11 mouse cellular contexts compared by ENCODE assay signal in the genomic region with DNA sequence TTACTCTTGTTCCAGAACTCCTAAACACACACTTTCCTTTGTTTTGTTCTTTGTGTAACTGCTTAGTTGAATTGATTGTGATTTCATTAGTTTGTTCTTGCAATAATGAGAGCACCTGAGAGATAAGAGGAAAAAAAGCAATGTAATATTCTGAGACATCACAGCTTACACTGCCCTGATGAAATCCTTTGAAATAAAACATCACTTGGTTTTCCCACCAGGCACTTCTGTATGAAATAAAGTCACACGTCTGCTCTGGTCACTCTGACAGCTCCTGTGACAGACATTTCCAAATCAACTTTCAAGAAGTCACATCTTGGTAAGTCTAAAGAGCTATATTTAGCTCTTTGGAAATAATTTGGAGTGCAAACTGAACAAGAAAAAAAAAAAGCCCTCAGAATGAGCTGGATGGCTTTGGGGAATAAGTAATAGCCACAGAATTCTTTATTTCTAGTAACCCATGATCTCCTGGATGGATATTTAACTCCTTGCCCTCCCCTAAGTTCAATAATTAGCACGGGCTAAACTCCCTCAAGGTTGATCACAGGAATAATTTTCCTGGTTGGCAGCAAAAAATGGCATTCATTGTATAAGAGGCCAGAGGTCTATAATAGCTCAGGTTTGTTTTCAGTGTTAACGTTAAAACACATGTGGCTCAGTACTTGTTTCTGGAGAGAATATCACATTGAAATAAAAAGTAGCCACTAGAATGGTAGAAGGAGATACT.
DNase-seq lines count a peak whose midpoint lies in the region; ATAC-seq and TF ChIP-seq lines count a peak whose summit lies in the region.
"Had no signal": no experiment of that assay in that cellular context is flagged by ENCODE, and none has a peak within 500 bp of the region (broad histone marks: within the 10 kb centered on the region; RNA-seq: fewer than 3 reads in every experiment).

No protein-coding gene starts in this region.

- no peak overlapping the region for H3K9ac ChIP-seq in hindbrain, postnatal 0 days (replicated peaks; ENCODE audit: low read length)
- H3K9ac ChIP-seq in embryonic facial prominence, embryonic 12.5 days, result no peak overlapping the region
- no peak overlapping the region for H3K9ac ChIP-seq in midbrain, embryonic 16.5 days (ENCODE audit: low read depth, low read length)
- H3K9ac ChIP-seq: kidney, embryonic 15.5 days; liver, embryonic 13.5 days had no signal

- H3K4me2 ChIP-seq in hindbrain, postnatal 0 days (ENCODE audit: low read depth, low read length), result no peak overlapping the region
- H3K4me2 ChIP-seq in embryonic facial prominence, embryonic 12.5 days (replicated peaks), result no peak overlapping the region
- no peak overlapping the region for H3K4me2 ChIP-seq in midbrain, embryonic 16.5 days (ENCODE audit: low read length)
- H3K4me2 ChIP-seq: liver, embryonic 13.5 days had no signal

- peak overlapping the region; percentile 87 for H3K27ac ChIP-seq in hindbrain, embryonic 10.5 days
- H3K27ac ChIP-seq in hindbrain, postnatal 0 days, result no peak overlapping the region
- H3K27ac ChIP-seq in embryonic facial prominence, embryonic 12.5 days, result 0 out of 2 replicates have a peak overlapping the region, but pooled peaks have one; percentile 11
- peak overlapping the region; percentile 64; the same call in 1 of the 2 replicates for H3K27ac ChIP-seq in midbrain, embryonic 16.5 days (ENCODE audit: low read length)
- H3K27ac ChIP-seq: liver, embryonic 13.5 days had no signal

- ATAC-seq in hindbrain, postnatal 0 days, result no peak
- ATAC-seq in embryonic facial prominence, embryonic 12.5 days (ENCODE audit: insufficient number of reproducible peaks, insufficient read depth, low FRiP score, low TSS enrichment), result no peak
- peak; percentile 54; the same call in 1 of the 2 replicates for ATAC-seq in midbrain, embryonic 16.5 days

- TF ChIP-seq CTCF in hindbrain, postnatal 0 days (IDR thresholded peaks at IDR 0.05; ENCODE audit: low read depth), result no peak

- no peaks in the 10 kb centered on the region for H3K36me3 ChIP-seq in hindbrain, embryonic 10.5 days
- no peaks in the 10 kb centered on the region for H3K36me3 ChIP-seq in hindbrain, postnatal 0 days (ENCODE audit: insufficient read depth, low read length)
- no peaks in the 10 kb centered on the region for H3K36me3 ChIP-seq in embryonic facial prominence, embryonic 12.5 days
- no peaks in the 10 kb centered on the region for H3K36me3 ChIP-seq in midbrain, embryonic 16.5 days (ENCODE audit: control insufficient read depth, insufficient read depth, low read length)
- H3K36me3 ChIP-seq: kidney, embryonic 15.5 days; liver, embryonic 13.5 days had no signal

- WGBS in hindbrain, embryonic 10.5 days, result 38% methylated on average over 3 of the region's 3 CpGs
- 33% methylated on average over 3 of the region's 3 CpGs for WGBS in hindbrain, postnatal 0 days
- 26% methylated on average over 3 of the region's 3 CpGs for WGBS in embryonic facial prominence, embryonic 12.5 days
- 22% methylated on average over 3 of the region's 3 CpGs for WGBS in midbrain, embryonic 16.5 days

- H3K27me3 ChIP-seq in hindbrain, embryonic 10.5 days (ENCODE audit: insufficient read depth, poor library complexity, severe bottlenecking), result no peaks in the 10 kb centered on the region
- H3K27me3 ChIP-seq in hindbrain, postnatal 0 days (ENCODE audit: insufficient read depth, low read length), result no peaks in the 10 kb centered on the region
- H3K27me3 ChIP-seq in embryonic facial prominence, embryonic 12.5 days, result no peaks in the 10 kb centered on the region
- no peaks in the 10 kb centered on the region for H3K27me3 ChIP-seq in midbrain, embryonic 16.5 days (ENCODE audit: control insufficient read depth, insufficient read depth, low read depth, low read length)
- H3K27me3 ChIP-seq: kidney, embryonic 15.5 days; liver, embryonic 13.5 days had no signal

- peak overlapping the region; percentile 39; the same call in 1 of the 2 replicates for H3K4me3 ChIP-seq in hindbrain, embryonic 10.5 days
- no peak overlapping the region for H3K4me3 ChIP-seq in hindbrain, postnatal 0 days (ENCODE audit: low read length)
- no peak overlapping the region for H3K4me3 ChIP-seq in embryonic facial prominence, embryonic 12.5 days
- no peak overlapping the region for H3K4me3 ChIP-seq in midbrain, embryonic 16.5 days (ENCODE audit: low read depth, low read length)
- H3K4me3 ChIP-seq: erythroblast, embryonic 14.5 days; kidney, embryonic 15.5 days; liver, embryonic 13.5 days had no signal

- peak; percentile 4 for DNase-seq in embryo, embryonic 11.5 days (ENCODE audit: low read depth, low spot score)
- DNase-seq in embryo, embryonic 10 days (ENCODE audit: low spot score), result no peak
- no peak for DNase-seq in hindbrain, embryonic 10.5 days (ENCODE audit: low spot score)
- no peak for DNase-seq in hindbrain, postnatal 0 days (ENCODE audit: low spot score)
- no peak for DNase-seq in layer of hippocampus, postnatal 14 days (ENCODE audit: low spot score in 2 of 2)
- no peak for DNase-seq in c-Kit-positive CD71-positive TER-119-positive erythroid progenitor cells, embryonic 14.5 days (ENCODE audit: low spot score)
- DNase-seq: liver, embryonic 13.5 days had no signal

- H3K4me1 ChIP-seq in hindbrain, embryonic 10.5 days (replicated peaks), result peaks cover 33% of the 10 kb centered on the region
- peaks cover 5% of the 10 kb centered on the region; the same call in 1 of the 2 replicates for H3K4me1 ChIP-seq in hindbrain, postnatal 0 days (ENCODE audit: insufficient read depth, low read length)
- H3K4me1 ChIP-seq in embryonic facial prominence, embryonic 12.5 days, result peaks cover 14% of the 10 kb centered on the region
- peaks cover 10% of the 10 kb centered on the region for H3K4me1 ChIP-seq in midbrain, embryonic 16.5 days (ENCODE audit: control insufficient read depth, insufficient read depth, low read length)
- H3K4me1 ChIP-seq: liver, embryonic 13.5 days had no signal

- H3K9me3 ChIP-seq in hindbrain, embryonic 10.5 days, result no peaks in the 10 kb centered on the region
- H3K9me3 ChIP-seq in hindbrain, postnatal 0 days (ENCODE audit: low read length), result no peaks in the 10 kb centered on the region
- no peaks in the 10 kb centered on the region for H3K9me3 ChIP-seq in embryonic facial prominence, embryonic 12.5 days
- H3K9me3 ChIP-seq in midbrain, embryonic 16.5 days (replicated peaks; ENCODE audit: control insufficient read depth, low read length, poor library complexity, severe bottlenecking), result no peaks in the 10 kb centered on the region
- H3K9me3 ChIP-seq: kidney, embryonic 15.5 days; liver, embryonic 13.5 days had no signal
